Mouse (Mus musculus): ENCODE results near the gene Cox4i2. TPM values are rescaled to one million over a fixed set of nuclear protein-coding genes. Genes with fewer than 3 reads are reported as not detected.

Gene Cox4i2
- polyA plus RNA-seq, 1 experiment from 2014 or later = 3.5 TPM

Small RNA genes lying within 50 kb of the gene (microRNA-seq; reads per million reads assigned to microRNA genes)
- not detected for gene Gm23802

Other genes with a start within 250 kb of the Cox4i2 start
- not detected in 2 replicates for gene Defb26, start 242.5 kb upstream of the Cox4i2 start, polyA plus RNA-seq (2014; fragmentation: Nextera tagmentation; extraction: Ambion mirVana)
- gene Defb28, start 235.9 kb upstream of the Cox4i2 start, polyA plus RNA-seq (2014; fragmentation: Nextera tagmentation; extraction: Ambion mirVana) = not detected in 2 replicates
- not detected in 2 replicates for gene Defb29, start 214.1 kb upstream of the Cox4i2 start, polyA plus RNA-seq (2014; fragmentation: Nextera tagmentation; extraction: Ambion mirVana)
- gene Gm17416, start 184.8 kb upstream of the Cox4i2 start, polyA plus RNA-seq (2014; fragmentation: Nextera tagmentation; extraction: Ambion mirVana) = not detected in 2 replicates
- not detected in 2 replicates for gene Defb21, start 181.4 kb upstream of the Cox4i2 start, polyA plus RNA-seq (2014; fragmentation: Nextera tagmentation; extraction: Ambion mirVana)
- not detected in 2 replicates for gene Defb19, start 173.9 kb upstream of the Cox4i2 start, polyA plus RNA-seq (2014; fragmentation: Nextera tagmentation; extraction: Ambion mirVana)
- gene Defb45, start 154.8 kb upstream of the Cox4i2 start, polyA plus RNA-seq (2014; fragmentation: Nextera tagmentation; extraction: Ambion mirVana) = not detected in 2 replicates
- gene Defb36, start 149.8 kb upstream of the Cox4i2 start, polyA plus RNA-seq (2014; fragmentation: Nextera tagmentation; extraction: Ambion mirVana) = not detected in 2 replicates
- gene Defb25, start 131.1 kb upstream of the Cox4i2 start, polyA plus RNA-seq (2014; fragmentation: Nextera tagmentation; extraction: Ambion mirVana) = not detected in 2 replicates
- gene Rem1, start 127.2 kb upstream of the Cox4i2 start, polyA plus RNA-seq (2014; fragmentation: Nextera tagmentation; extraction: Ambion mirVana) = 0.58 TPM in 2 replicates
- 123 TPM in 2 replicates for gene H13, start 84.7 kb upstream of the Cox4i2 start, polyA plus RNA-seq (2014; fragmentation: Nextera tagmentation; extraction: Ambion mirVana)
- 39.1 and 40.6 TPM in 2 replicates for gene Mcts2, start 67.1 kb upstream of the Cox4i2 start, polyA plus RNA-seq (2014; fragmentation: Nextera tagmentation; extraction: Ambion mirVana)
- gene Id1, start 17.9 kb upstream of the Cox4i2 start, polyA plus RNA-seq (2014; fragmentation: Nextera tagmentation; extraction: Ambion mirVana) = 116 and 129 TPM in 2 replicates
- 125 and 132 TPM in 2 replicates for gene Bcl2l1, start 77.6 kb downstream of the Cox4i2 start, polyA plus RNA-seq (2014; fragmentation: Nextera tagmentation; extraction: Ambion mirVana)
- 141 and 147 TPM in 2 replicates for gene Tpx2, start 93.8 kb downstream of the Cox4i2 start, polyA plus RNA-seq (2014; fragmentation: Nextera tagmentation; extraction: Ambion mirVana)
- gene Mylk2, start 157.2 kb downstream of the Cox4i2 start, polyA plus RNA-seq (2014; fragmentation: Nextera tagmentation; extraction: Ambion mirVana) = not detected in 2 replicates
- gene Foxs1, start 179.0 kb downstream of the Cox4i2 start, polyA plus RNA-seq (2014; fragmentation: Nextera tagmentation; extraction: Ambion mirVana) = 0.46 and 1.2 TPM in 2 replicates
- gene Dusp15, start 197.5 kb downstream of the Cox4i2 start, polyA plus RNA-seq (2014; fragmentation: Nextera tagmentation; extraction: Ambion mirVana) = 1.4 TPM in 2 replicates
- 1.6 and 1.7 TPM in 2 replicates for gene Ttll9, start 208.3 kb downstream of the Cox4i2 start, polyA plus RNA-seq (2014; fragmentation: Nextera tagmentation; extraction: Ambion mirVana)

Measured in neural tube, embryonic 11.5 days (tissue).